Mouse (Mus musculus): ENCODE results near the gene Pacsin2.
"Not testable (repeated sequence)": the region's sequence is repeated elsewhere in the genome, so short reads cannot be mapped to it uniquely, and the experiment has no call there.

The Pacsin2 gene

GRCm38 (mm10) chr15:83423589-83424384, 40.6 kb downstream of the Pacsin2 start:
- DNase-seq (ENCODE audit: low spot score in 2 of 2) = no peak

- DNase-seq (ENCODE audit: low spot score in 2 of 2) = no peak
Observed at GRCm38 (mm10) chr15:83422299-83422981, 42.0 kb downstream of the Pacsin2 start.

- DNase-seq (ENCODE audit: low spot score in 2 of 2) = no peak
Observed at GRCm38 (mm10) chr15:83419562-83419961, 44.8 kb downstream of the Pacsin2 start.

GRCm38 (mm10) chr15:83418685-83419084, 45.7 kb downstream of the Pacsin2 start:
- DNase-seq (ENCODE audit: low spot score in 2 of 2) = no peak

- no peak for DNase-seq (ENCODE audit: low spot score in 2 of 2)
Observed at GRCm38 (mm10) chr15:83417916-83418315, 46.5 kb downstream of the Pacsin2 start.

GRCm38 (mm10) chr15:83417407-83417806, 47.0 kb downstream of the Pacsin2 start:
- DNase-seq (ENCODE audit: low spot score in 2 of 2) = peak; percentile 34 to 49

- no peak for DNase-seq (ENCODE audit: low spot score in 2 of 2)
Observed at GRCm38 (mm10) chr15:83415391-83415790, 49.0 kb downstream of the Pacsin2 start.

GRCm38 (mm10) chr15:83411616-83412015, 52.8 kb downstream of the Pacsin2 start:
- DNase-seq (ENCODE audit: low spot score in 2 of 2) = no peak

- no peak for DNase-seq (ENCODE audit: low spot score in 2 of 2)
Observed at GRCm38 (mm10) chr15:83410735-83411134, 53.7 kb downstream of the Pacsin2 start.

GRCm38 (mm10) chr15:83410270-83410669, 54.1 kb downstream of the Pacsin2 start:
- no peak for DNase-seq (ENCODE audit: low spot score in 2 of 2)

- DNase-seq (ENCODE audit: low spot score in 2 of 2) = no peak
Observed at GRCm38 (mm10) chr15:83408692-83409442, 55.5 kb downstream of the Pacsin2 start.

GRCm38 (mm10) chr15:83408216-83408615, 56.2 kb downstream of the Pacsin2 start:
- no peak for DNase-seq (ENCODE audit: low spot score in 2 of 2)

GRCm38 (mm10) chr15:83407502-83407901, 56.9 kb downstream of the Pacsin2 start:
- no peak for DNase-seq (ENCODE audit: low spot score in 2 of 2)

GRCm38 (mm10) chr15:83405866-83406265, 58.5 kb downstream of the Pacsin2 start:
- not testable (repeated sequence) for DNase-seq (ENCODE audit: low spot score in 2 of 2)

- no peak for DNase-seq (ENCODE audit: low spot score in 2 of 2)
Observed at GRCm38 (mm10) chr15:83404008-83404407, 60.4 kb downstream of the Pacsin2 start.

- DNase-seq (ENCODE audit: low spot score in 2 of 2) = no peak
Observed at GRCm38 (mm10) chr15:83403016-83403415, 61.4 kb downstream of the Pacsin2 start.

- DNase-seq (ENCODE audit: low spot score in 2 of 2) = no peak
Observed at GRCm38 (mm10) chr15:83392722-83393121, 71.7 kb downstream of the Pacsin2 start.

- DNase-seq (ENCODE audit: low spot score in 2 of 2) = no peak
Observed at GRCm38 (mm10) chr15:83387911-83388310, 76.5 kb downstream of the Pacsin2 start.

- no peak for DNase-seq (ENCODE audit: low spot score in 2 of 2)
Observed at GRCm38 (mm10) chr15:83383633-83384032, 80.8 kb downstream of the Pacsin2 start.

- no peak for DNase-seq (ENCODE audit: low spot score in 2 of 2)
Observed at GRCm38 (mm10) chr15:83383136-83383535, 81.3 kb downstream of the Pacsin2 start.

- no peak for DNase-seq (ENCODE audit: low spot score in 2 of 2)
Observed at GRCm38 (mm10) chr15:83382467-83382866, 81.9 kb downstream of the Pacsin2 start.

GRCm38 (mm10) chr15:83377153-83377552, 87.3 kb downstream of the Pacsin2 start:
- DNase-seq (ENCODE audit: low spot score in 2 of 2) = no peak
